Mouse (Mus musculus) midbrain, embryonic 11.5 days (tissue): Measurements from ENCODE around the gene Bckdha. TPM values are rescaled to one million over a fixed set of nuclear protein-coding genes. Genes with fewer than 3 reads are reported as not detected.

ENCODE experiments used
- ATAC-seq: fragments of 200-750 bp; cut with Nextera tagmentation; 2 replicates; pipeline ENCODE4 v1.8.0; 2017; ENCODE audit warnings: moderate TSS enrichment, moderate library complexity; ENCODE audit not compliant: low FRiP score
- DNase-seq: peaks from one replicate; pipeline ENCODE4 v3.0.0; 2015; ENCODE audit warnings: low spot score; ENCODE audit errors: missing footprints
- H3K27ac ChIP-seq: fragments of 300-500 bp; sonication (generic); 2 replicates; pipeline ENCODE4 v1.5.1; 2014; ENCODE audit warnings: low read depth, low read length
- H3K27me3 ChIP-seq: fragments of 300-500 bp; sonication (generic); 2 replicates; pipeline ENCODE4 v1.6.1; 2014; ENCODE audit warnings: mild to moderate bottlenecking, low read length, moderate library complexity, mixed read lengths; ENCODE audit not compliant: control insufficient read depth, insufficient read depth
- H3K36me3 ChIP-seq: fragments of 300-500 bp; sonication (generic); 2 replicates; pipeline ENCODE4 v1.6.1; 2014; ENCODE audit warnings: mild to moderate bottlenecking, low read length, moderate library complexity, mixed read lengths; ENCODE audit not compliant: control insufficient read depth, insufficient read depth
- H3K4me1 ChIP-seq: fragments of 300-500 bp; sonication (generic); 2 replicates; pipeline ENCODE4 v1.6.1; 2014; ENCODE audit warnings: low read length; ENCODE audit not compliant: control insufficient read depth, insufficient read depth
- H3K4me2 ChIP-seq: fragments of 300-500 bp; sonication (generic); 2 replicates; pipeline ENCODE4 v1.6.1; 2014; ENCODE audit warnings: mild to moderate bottlenecking, moderate library complexity
- H3K4me3 ChIP-seq: fragments of 300-500 bp; sonication (generic); 2 replicates; pipeline ENCODE4 v1.5.1; 2014; ENCODE audit warnings: low read depth, low read length
- H3K9ac ChIP-seq: fragments of 300-500 bp; sonication (generic); 2 replicates; pipeline ENCODE4 v1.6.1; 2014; ENCODE audit warnings: low read length
- H3K9me3 ChIP-seq: fragments of 300-500 bp; sonication (generic); 2 replicates; pipeline ENCODE4 v1.6.1; 2016; ENCODE audit warnings: low read length; ENCODE audit not compliant: control insufficient read depth
- WGBS: fragments of 180-500 bp; shearing (Covaris S2); extraction: QIAGEN DNeasy Blood & Tissue Kit; methylation state at CpG from one replicate; pipeline ENCODE4 v1.1.7; 2014; 5-methylcytosine and 5-hydroxymethylcytosine counted together
- polyA plus RNA-seq: library from polyadenylated mRNA; unstranded; fragments of >200 nt; fragmentation: Nextera tagmentation; extraction: Ambion mirVana; gene quantifications from 2 replicates; pipeline ENCODE4 v1.2.1, GENCODE M21; 2014

Gene Bckdha
- polyA plus RNA-seq, 1 experiment from 2014 or later = 35.4 TPM

GRCm38 (mm10) chr7:25700732-25701131, 42.0 kb upstream of the Bckdha start:
- Histone ChIP-seq H3K4me3 (no peak overlapping the region), H3K4me2 (no peak overlapping the region), H3K27ac (no peak overlapping the region), H3K4me1 (peaks cover 6% of the 10 kb centered on the region; the same call in 1 of the 2 replicates), H3K9ac (no peak overlapping the region), H3K9me3 (peaks cover 6% of the 10 kb centered on the region; the same call in 1 of the 2 replicates), H3K27me3 (0 out of 2 replicates have a peak, but pooled peaks cover 2% of the 10 kb centered on the region), H3K36me3 (no peaks in the 10 kb centered on the region)
- DNase-seq (no peak), ATAC-seq (no peak)
- 72% methylated on average over 12 of the region's 12 CpGs for WGBS

- Histone ChIP-seq H3K27me3 (0 out of 2 replicates have a peak, but pooled peaks cover 2% of the 10 kb centered on the region), H3K4me1 (peaks cover 4% of the 10 kb centered on the region; the same call in 1 of the 2 replicates), H3K9me3 (peaks cover 6% of the 10 kb centered on the region; the same call in 1 of the 2 replicates), H3K36me3 (no peaks in the 10 kb centered on the region), H3K4me2 (no peak overlapping the region), H3K9ac (no peak overlapping the region), H3K4me3 (no peak overlapping the region), H3K27ac (no peak overlapping the region)
- ATAC-seq (no peak), DNase-seq (no peak)
- WGBS = 53% methylated on average over 13 of the region's 13 CpGs
These were observed 41.1 kb upstream of the Bckdha start for GRCm38 (mm10) chr7:25699851-25700250.

- no peak for DNase-seq
- Histone ChIP-seq H3K27me3 (peaks cover 16% of the 10 kb centered on the region), H3K4me3 (no peak overlapping the region), H3K4me2 (no peak overlapping the region), H3K4me1 (0 out of 2 replicates have a peak, but pooled peaks cover 2% of the 10 kb centered on the region), H3K9me3 (no peaks in the 10 kb centered on the region), H3K9ac (no peak overlapping the region), H3K36me3 (no peaks in the 10 kb centered on the region), H3K27ac (no peak overlapping the region)
- WGBS = 46% methylated on average over 8 of the region's 8 CpGs
- 0 out of 2 replicates have a peak, but pooled peaks have one; percentile 40 for ATAC-seq
These were observed 35.3 kb upstream of the Bckdha start for GRCm38 (mm10) chr7:25694104-25694503.

- Histone ChIP-seq H3K4me2 (no peak overlapping the region), H3K4me1 (peaks cover 15% of the 10 kb centered on the region), H3K4me3 (no peak overlapping the region), H3K9ac (no peak overlapping the region), H3K27me3 (peaks cover 50% of the 10 kb centered on the region), H3K27ac (no peak overlapping the region), H3K9me3 (no peaks in the 10 kb centered on the region), H3K36me3 (no peaks in the 10 kb centered on the region)
- DNase-seq (no peak), ATAC-seq (no peak)
- 34% methylated on average over 5 of the region's 5 CpGs for WGBS
These were observed 31.3 kb upstream of the Bckdha start for GRCm38 (mm10) chr7:25690051-25690450.

- Histone ChIP-seq H3K27ac (no peak overlapping the region), H3K9ac (no peak overlapping the region), H3K9me3 (no peaks in the 10 kb centered on the region), H3K4me1 (peaks cover 15% of the 10 kb centered on the region), H3K27me3 (peaks cover 50% of the 10 kb centered on the region), H3K36me3 (no peaks in the 10 kb centered on the region), H3K4me3 (peak overlapping the region; percentile 47; the same call in 1 of the 2 replicates), H3K4me2 (peak overlapping the region; percentile 72; the same call in 1 of the 2 replicates)
- 11% methylated on average over 12 of the region's 12 CpGs for WGBS
- DNase-seq (no peak), ATAC-seq (no peak)
These were observed 30.8 kb upstream of the Bckdha start for GRCm38 (mm10) chr7:25689603-25690021.

GRCm38 (mm10) chr7:25688810-25689586, 30.2 kb upstream of the Bckdha start:
- H3K4me1 ChIP-seq = peaks cover 15% of the 10 kb centered on the region
- H3K9ac ChIP-seq = peak overlapping the region; percentile 30; the same call in 1 of the 2 replicates
- 2% methylated on average over 49 of the region's 52 CpGs for WGBS
- DNase-seq (peak; percentile 89), ATAC-seq (peak; percentile 48)
- H3K27ac ChIP-seq = no peak overlapping the region
- H3K9me3 ChIP-seq = no peaks in the 10 kb centered on the region
- H3K4me2 ChIP-seq = peak overlapping the region; percentile 72
- peak overlapping the region; percentile 47 for H3K4me3 ChIP-seq
- H3K27me3 ChIP-seq = peaks cover 50% of the 10 kb centered on the region
- H3K36me3 ChIP-seq = no peaks in the 10 kb centered on the region

- Histone ChIP-seq H3K9ac (peak overlapping the region; percentile 3), H3K4me3 (peak overlapping the region; percentile 47), H3K4me1 (peaks cover 15% of the 10 kb centered on the region), H3K9me3 (no peaks in the 10 kb centered on the region), H3K36me3 (no peaks in the 10 kb centered on the region), H3K27me3 (peaks cover 50% of the 10 kb centered on the region), H3K4me2 (peak overlapping the region; percentile 72), H3K27ac (no peak overlapping the region)
- under 1% methylated on average over 47 of the region's 47 CpGs for WGBS
- DNase-seq (peak; percentile 88), ATAC-seq (0 out of 2 replicates have a peak, but pooled peaks have one; percentile 8)
These were observed 29.1 kb upstream of the Bckdha start for GRCm38 (mm10) chr7:25687811-25688401.

- peak; percentile 56 for ATAC-seq
- H3K9me3 ChIP-seq = no peaks in the 10 kb centered on the region
- H3K27ac ChIP-seq = no peak within 1 kb of the TSS
- H3K4me1 ChIP-seq = peaks cover 15% of the 10 kb centered on the region
- peak within 1 kb of the TSS; percentile 59 for H3K9ac ChIP-seq
- WGBS = 1% methylated on average over 46 of the region's 69 CpGs
- peak within 1 kb of the TSS; percentile 72 for H3K4me2 ChIP-seq
- peaks cover 50% of the 10 kb centered on the region for H3K27me3 ChIP-seq
- peak; percentile 97 for DNase-seq
- H3K36me3 ChIP-seq = no peaks in the 10 kb centered on the region
- H3K4me3 ChIP-seq = peak within 1 kb of the TSS; percentile 47
These were observed 28.1 kb upstream of the Bckdha start, which contains the start of gene Tgfb1 for GRCm38 (mm10) chr7:25686680-25687531. Gene Tgfb1 (plus strand): TSS chr7:25687002.
